Mouse (Mus musculus) liver, embryonic 14.5 days (tissue): Measurements from ENCODE around the gene Esrrg. TPM values are rescaled to one million over a fixed set of nuclear protein-coding genes. Genes with fewer than 3 reads are reported as not detected.

Experiments used
- ATAC-seq: fragments of 200-750 bp; cut with Nextera tagmentation; 2 replicates; pipeline ENCODE4 v1.8.0; 2017; ENCODE audit warnings: moderate number of reproducible peaks, mild to moderate bottlenecking, moderate library complexity; ENCODE audit not compliant: insufficient read depth
- DNase-seq, 3 experiments: peaks; one replicate each; pipeline ENCODE4 v3.0.0-alpha.2; 2012 to 2013; ENCODE audit warnings: low read depth in 3 of 3, low spot score in 3 of 3
- H3K27ac ChIP-seq: fragments of 300-500 bp; sonication (generic); 2 replicates; pipeline ENCODE4 v1.5.1; 2014; ENCODE audit warnings: moderate library complexity, mild to moderate bottlenecking, control low read depth, inconsistent platforms
- H3K27me3 ChIP-seq: fragments of 300-500 bp; sonication (generic); 2 replicates; pipeline ENCODE4 v1.6.1; 2014; ENCODE audit warnings: mild to moderate bottlenecking, low read length, moderate library complexity; ENCODE audit not compliant: control insufficient read depth, insufficient read depth
- H3K36me3 ChIP-seq: fragments of 300-500 bp; sonication (generic); replicated peaks from 2 replicates; pipeline ENCODE4 v1.6.1; 2014; ENCODE audit warnings: low read depth; ENCODE audit not compliant: control insufficient read depth, insufficient read depth
- H3K4me1 ChIP-seq, 2 experiments: fragments of 200-500 bp in 1 of 2; fragments of 300-500 bp in 1 of 2; sonication (generic) in 1 of 2; replicated peaks; 2 replicates each; pipeline ENCODE4 v1.6.1; 2012 to 2014; ENCODE audit warnings: antibody characterized with exemption in 1 of 2, inconsistent platforms in 1 of 2, low read length in 1 of 2; ENCODE audit not compliant: control insufficient read depth in 2 of 2, insufficient read depth in 2 of 2
- H3K4me2 ChIP-seq: fragments of 300-500 bp; sonication (generic); 2 replicates; pipeline ENCODE4 v1.6.1; 2014; ENCODE audit warnings: low read depth, mild to moderate bottlenecking, control low read depth, moderate library complexity
- H3K4me3 ChIP-seq, 2 experiments: fragments of 200-500 bp in 1 of 2; fragments of 300-500 bp in 1 of 2; sonication (generic) in 1 of 2; 2 replicates each; pipeline ENCODE4 v1.5.1; 2012 to 2014; ENCODE audit warnings: low read depth in 2 of 2, low read length in 2 of 2, mild to moderate bottlenecking in 2 of 2, control low read depth in 1 of 2, inconsistent platforms in 1 of 2, moderate library complexity in 1 of 2; ENCODE audit not compliant: insufficient read depth in 1 of 2
- H3K9ac ChIP-seq: fragments of 300-500 bp; sonication (generic); replicated peaks from 2 replicates; pipeline ENCODE4 v1.6.1; 2014; ENCODE audit warnings: mild to moderate bottlenecking, control low read depth, moderate library complexity
- H3K9me3 ChIP-seq: fragments of 300-500 bp; sonication (generic); 2 replicates; pipeline ENCODE4 v1.6.1; 2016; ENCODE audit warnings: low read length, mixed read lengths; ENCODE audit not compliant: control insufficient read depth
- CTCF ChIP-seq: IDR thresholded peaks from 2 replicates; pipeline ENCODE4 v1.5.1; 2016; ENCODE audit warnings: antibody characterized with exemption, low read depth, control low read depth
- EP300 ChIP-seq: IDR thresholded peaks from 2 replicates; pipeline ENCODE4 v1.6.1; 2016; ENCODE audit warnings: antibody characterized with exemption, low read depth
- WGBS: fragments of 180-500 bp; shearing (Covaris S2); extraction: QIAGEN DNeasy Blood & Tissue Kit; methylation state at CpG from one replicate; pipeline ENCODE4 v1.1.7; 2014; ENCODE audit not compliant: insufficient replicate concordance; 5-methylcytosine and 5-hydroxymethylcytosine counted together
- polyA plus RNA-seq, 2 experiments: library from polyadenylated mRNA; depleted of rRNA in 1 of 2; stranded (reverse) in 1 of 2; unstranded in 1 of 2; fragments of >200 nt; fragmentation: Nextera tagmentation in 1 of 2; extraction: Ambion mirVana in 1 of 2; gene quantifications; 2 replicates each; pipeline versions ENCODE4 v1.2.1 to v1.2.3; 2012 to 2014

Gene Esrrg
- polyA plus RNA-seq, 2 experiments, result 0.03 TPM

- no peak for ATAC-seq
- TF ChIP-seq EP300 (no peak), CTCF (no peak)
- 59% methylated on average over 4 of the region's 4 CpGs for WGBS
Observed at GRCm38 (mm10) chr1:188014411-188014810, 405.8 kb downstream of the Esrrg start.

GRCm38 (mm10) chr1:188017956-188018862 lies 409.6 kb downstream of the Esrrg start:
- DNase-seq (no peak), ATAC-seq (no peak)
- H3K4me3 ChIP-seq, result no peak overlapping the region
- H3K9me3 ChIP-seq, result no peaks in the 10 kb centered on the region
- no peak overlapping the region for H3K27ac ChIP-seq
- TF ChIP-seq EP300, result no peak
- TF ChIP-seq CTCF, result 0 out of 2 replicates have a peak, but pooled peaks have one; percentile 2
- H3K9ac ChIP-seq, result no peak overlapping the region
- no peak overlapping the region for H3K4me2 ChIP-seq
- H3K36me3 ChIP-seq, result no peaks in the 10 kb centered on the region
- 47% methylated on average over 14 of the region's 14 CpGs for WGBS
- no peaks in the 10 kb centered on the region for H3K27me3 ChIP-seq
- H3K4me1 ChIP-seq, result no peaks in the 10 kb centered on the region

More at GRCm38 (mm10) chr1:188014411-188014810, 405.8 kb downstream of the Esrrg start:
- H3K27ac ChIP-seq, result no peak overlapping the region
- no peaks in the 10 kb centered on the region for H3K27me3 ChIP-seq
- no peaks in the 10 kb centered on the region for H3K9me3 ChIP-seq
- H3K9ac ChIP-seq, result no peak overlapping the region
- no peak for DNase-seq
- no peak overlapping the region for H3K4me2 ChIP-seq
- no peaks in the 10 kb centered on the region for H3K36me3 ChIP-seq
- H3K4me3 ChIP-seq, result no peak overlapping the region
- H3K4me1 ChIP-seq, result no peaks in the 10 kb centered on the region

- ATAC-seq (no peak), DNase-seq (no peak)
- no peaks in the 10 kb centered on the region for H3K36me3 ChIP-seq
- H3K4me1 ChIP-seq, result no peaks in the 10 kb centered on the region
- H3K9ac ChIP-seq, result no peak overlapping the region
- no peak overlapping the region for H3K4me3 ChIP-seq
- TF ChIP-seq EP300 (no peak), CTCF (no peak)
- no peak overlapping the region for H3K4me2 ChIP-seq
- H3K27me3 ChIP-seq, result no peaks in the 10 kb centered on the region
- H3K27ac ChIP-seq, result no peak overlapping the region
- 67% methylated on average over 8 of the region's 8 CpGs for WGBS
- no peaks in the 10 kb centered on the region for H3K9me3 ChIP-seq
Observed at GRCm38 (mm10) chr1:188029205-188029604, 420.6 kb downstream of the Esrrg start.

GRCm38 (mm10) chr1:188030116-188030515 lies 421.5 kb downstream of the Esrrg start:
- no peak for ATAC-seq
- TF ChIP-seq EP300 (no peak), CTCF (no peak)
- H3K9ac ChIP-seq, result no peak overlapping the region

GRCm38 (mm10) chr1:188031276-188031675 lies 422.7 kb downstream of the Esrrg start:
- Histone ChIP-seq H3K4me1 (no peaks in the 10 kb centered on the region), H3K9me3 (no peaks in the 10 kb centered on the region), H3K27me3 (no peaks in the 10 kb centered on the region), H3K36me3 (no peaks in the 10 kb centered on the region), H3K27ac (no peak overlapping the region), H3K4me3 (no peak overlapping the region), H3K4me2 (no peak overlapping the region), H3K9ac (no peak overlapping the region)
- no peak for ATAC-seq
- TF ChIP-seq CTCF, result no peak
- no peak for TF ChIP-seq EP300
- no peak for DNase-seq
- WGBS, result 31% methylated on average over 4 of the region's 4 CpGs

More at GRCm38 (mm10) chr1:188030116-188030515, 421.5 kb downstream of the Esrrg start:
- Histone ChIP-seq H3K4me3 (no peak overlapping the region), H3K4me1 (no peaks in the 10 kb centered on the region), H3K27ac (no peak overlapping the region), H3K4me2 (no peak overlapping the region), H3K36me3 (no peaks in the 10 kb centered on the region), H3K27me3 (no peaks in the 10 kb centered on the region), H3K9me3 (no peaks in the 10 kb centered on the region)
- no peak for DNase-seq
- WGBS, result 26% methylated on average over 10 of the region's 10 CpGs
